Mouse (Mus musculus): ENCODE measurements at regions not wholly inside any gene's neighbourhood (a gene's known extent, or its start where the extent isn't known, plus 50 kb on each side); places are given as distances from the start of the nearest gene placed in this dataset.
A peak's percentile ranks its signal among the peaks of the same experiment; 100 is the strongest.

DNA sequence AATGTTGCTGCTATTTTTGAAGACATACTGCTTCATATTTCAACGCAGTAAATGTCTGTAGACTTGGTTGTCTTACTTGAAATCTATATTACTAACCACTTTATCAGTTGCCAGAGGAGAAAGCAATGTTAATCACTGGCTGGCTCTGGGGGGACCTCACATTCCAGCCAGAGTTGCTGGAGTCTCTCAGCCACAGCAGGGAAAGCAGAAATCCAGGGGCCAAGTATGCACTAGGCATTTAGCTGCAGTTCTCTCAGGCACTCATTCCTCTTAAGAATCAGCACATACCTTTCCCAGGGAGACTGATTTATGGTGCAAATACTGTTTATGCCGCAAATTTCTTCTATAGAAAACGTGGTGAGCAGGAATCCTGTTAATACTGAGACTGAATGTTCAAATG lies 933.6 kb upstream of the Lcorl start:
- peak; percentile 1 for DNase-seq

GRCm38 (mm10) chr5:46790536-46790935 lies 933.1 kb upstream of the Lcorl start:
- DNase-seq = peak; percentile 13

- DNase-seq = no peak
Measured at GRCm38 (mm10) chr5:46787079-46787478, 929.7 kb upstream of the Lcorl start.

DNA sequence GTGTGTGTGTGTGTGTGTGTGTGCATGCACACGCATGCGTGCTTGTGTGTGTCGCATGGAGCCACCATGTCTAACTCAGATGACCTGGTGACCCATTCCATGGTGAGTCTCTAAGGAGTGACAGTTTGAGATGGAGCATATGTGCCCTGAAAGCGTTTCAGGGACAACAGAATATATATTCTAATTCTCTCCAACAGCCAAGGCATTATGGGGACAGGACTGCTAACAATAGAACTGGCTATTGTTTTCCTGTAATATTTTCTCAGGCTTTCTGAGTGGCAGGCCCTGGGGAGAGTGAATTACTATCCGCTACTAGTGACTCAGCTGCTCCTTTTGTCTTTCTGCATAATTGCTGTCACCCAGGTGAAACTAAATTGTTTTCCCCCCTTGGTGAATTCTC lies 898.7 kb upstream of the Lcorl start:
- no peak for DNase-seq

GRCm38 (mm10) chr5:46740034-46740582 lies 882.7 kb upstream of the Lcorl start:
- no peak for DNase-seq

- DNase-seq = no peak
Measured at GRCm38 (mm10) chr5:46732510-46732909, 875.1 kb upstream of the Lcorl start.

DNA sequence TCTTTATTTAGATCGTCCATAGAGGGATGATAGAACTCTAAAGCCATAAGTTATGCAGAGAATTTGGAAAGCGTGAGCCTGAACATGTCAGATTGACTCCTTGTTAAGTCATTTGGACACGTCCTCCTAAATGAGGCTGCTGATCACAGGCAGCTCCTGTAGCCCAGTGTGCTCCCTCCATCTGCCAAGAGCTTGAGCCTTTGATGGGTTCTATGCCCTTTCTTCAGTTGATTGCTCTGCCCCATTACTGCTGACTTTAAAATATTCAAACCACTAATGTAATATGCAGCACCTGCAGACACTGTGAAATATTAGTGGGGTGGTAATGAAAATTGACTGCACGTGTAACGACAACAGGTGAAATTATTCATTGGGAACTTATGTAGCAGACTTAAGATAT lies 874.6 kb upstream of the Lcorl start:
- DNase-seq = no peak

GRCm38 (mm10) chr5:46731297-46731696 lies 873.9 kb upstream of the Lcorl start:
- DNase-seq = no peak

DNA sequence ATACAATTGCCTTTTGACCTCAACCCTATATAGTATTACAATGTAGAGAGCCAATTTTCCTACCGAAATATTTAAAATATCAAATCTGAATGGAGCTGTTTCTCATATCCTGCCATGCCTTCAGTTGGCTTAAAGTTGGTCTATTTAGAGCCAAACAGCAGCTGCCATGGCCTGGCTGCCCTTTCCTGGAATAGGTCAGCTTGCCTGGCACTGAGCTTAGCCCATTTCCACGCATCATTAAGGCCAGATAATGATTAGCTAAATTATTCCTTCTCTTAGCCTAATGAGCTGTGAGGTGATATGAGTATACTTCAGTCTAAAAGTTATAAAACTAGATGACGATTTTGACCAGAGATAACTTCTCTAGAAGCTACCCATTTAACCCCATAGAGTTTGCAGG lies 852.2 kb upstream of the Lcorl start:
- peak; percentile 84 for DNase-seq

GRCm38 (mm10) chr5:46707845-46708244 lies 850.4 kb upstream of the Lcorl start:
- no peak for DNase-seq

- peak; percentile 37 for DNase-seq
Measured at GRCm38 (mm10) chr5:46707021-46707420, 849.6 kb upstream of the Lcorl start.

GRCm38 (mm10) chr5:46678007-46678406 lies 820.6 kb upstream of the Lcorl start:
- no peak for DNase-seq

DNA sequence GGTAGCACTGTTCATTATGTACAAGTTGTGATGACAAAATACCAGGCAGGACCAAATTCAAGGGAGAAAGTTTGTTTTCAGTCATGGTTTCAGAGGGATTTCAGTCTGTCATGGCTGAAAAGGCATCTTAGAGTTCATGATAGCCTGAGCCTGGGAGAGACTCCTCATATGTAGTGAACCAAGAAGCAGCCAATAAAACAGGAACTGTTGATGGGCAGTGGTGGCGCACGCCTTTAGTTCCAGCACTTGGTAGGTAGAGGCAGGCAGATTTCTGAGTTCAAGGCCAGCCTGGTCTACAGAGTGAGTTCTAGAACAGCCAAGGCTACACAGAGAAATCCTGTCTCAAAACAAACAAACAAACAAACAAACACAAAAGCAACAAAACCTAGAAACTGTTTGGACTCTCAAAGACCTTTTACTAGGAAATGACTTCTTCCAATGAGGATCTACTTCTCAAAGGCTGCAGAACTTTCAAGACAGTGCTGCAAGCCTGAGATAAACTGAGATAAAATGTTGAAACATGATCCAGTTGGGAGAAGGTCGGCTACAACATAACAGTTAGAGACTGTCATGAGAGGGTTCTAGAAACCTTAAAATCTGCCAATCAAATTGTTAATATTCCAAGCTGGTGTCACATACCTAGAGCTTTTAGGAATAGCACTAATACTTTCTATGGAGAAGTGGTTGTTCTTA lies 817.5 kb upstream of the Lcorl start:
- DNase-seq = no peak

- no peak for DNase-seq
Measured at GRCm38 (mm10) chr5:46673413-46673812, 816.0 kb upstream of the Lcorl start.

- DNase-seq = no peak
Measured at GRCm38 (mm10) chr5:46670484-46670883, 813.1 kb upstream of the Lcorl start.

DNA sequence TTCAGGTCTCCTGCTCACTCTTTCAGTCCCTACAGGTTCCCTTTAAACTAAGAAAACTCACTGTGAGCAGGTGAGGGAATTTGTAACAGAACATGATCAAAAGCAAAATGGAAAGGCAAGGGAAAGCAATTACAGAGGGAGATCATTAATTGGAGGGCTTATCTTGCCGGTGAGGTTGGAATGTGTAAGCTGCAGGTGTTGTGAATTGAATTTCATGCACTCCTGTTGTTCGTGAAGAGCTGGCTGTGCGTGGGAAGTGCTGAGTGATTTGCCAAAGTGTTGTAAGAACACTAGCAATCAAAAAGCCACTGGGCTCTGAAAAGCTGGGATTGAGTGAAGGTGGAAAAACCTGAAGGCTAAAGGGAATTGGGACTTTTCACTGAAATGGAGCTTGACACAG lies 808.8 kb upstream of the Lcorl start:
- no peak for DNase-seq

DNA sequence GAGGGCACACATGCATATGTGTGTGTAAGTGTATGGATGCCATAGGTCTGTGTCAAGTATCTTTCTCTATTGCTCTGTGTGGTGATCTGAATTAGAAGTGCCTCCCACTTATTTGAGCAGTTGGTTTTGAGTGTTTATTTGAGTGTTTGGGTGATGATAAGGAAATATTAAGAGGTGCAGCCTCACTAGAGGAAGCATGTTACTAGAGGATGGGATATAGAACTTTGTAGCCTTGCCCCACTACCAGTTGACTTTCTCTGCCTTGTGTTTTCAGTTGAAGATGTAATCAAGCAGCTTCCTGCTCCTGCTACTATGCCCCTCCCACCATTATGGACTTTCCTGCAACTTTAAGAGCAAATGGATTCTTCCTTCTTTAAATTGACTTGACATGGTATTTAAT lies 799.6 kb upstream of the Lcorl start:
- DNase-seq = no peak

- DNase-seq = no peak
Measured at GRCm38 (mm10) chr5:46654189-46654588, 796.8 kb upstream of the Lcorl start.

- DNase-seq = no peak
Measured at GRCm38 (mm10) chr5:46643009-46643408, 785.6 kb upstream of the Lcorl start.

- DNase-seq = no peak
Measured at GRCm38 (mm10) chr5:46635116-46635668, 777.8 kb upstream of the Lcorl start.

Data from kidney, adult 9 months (tissue).